Mouse (Mus musculus): Measurements from ENCODE around the gene Mgat5. TPM values are rescaled to one million over a fixed set of nuclear protein-coding genes. Genes with fewer than 3 reads are reported as not detected.

Mgat5 gene
- polyA plus RNA-seq, 1 experiment from 2014 or later, result 16.0 TPM

- Histone ChIP-seq H3K4me3 (ENCODE audit: low read depth, low read length) (no peak overlapping the region), H3K27ac (ENCODE audit: low read length) (no peak overlapping the region), H3K4me2 (ENCODE audit: low read length) (no peak overlapping the region), H3K9ac (ENCODE audit: low read depth, low read length) (no peak overlapping the region), H3K9me3 (replicated peaks; ENCODE audit: control insufficient read depth, low read length, poor library complexity, severe bottlenecking) (no peaks in the 10 kb centered on the region), H3K27me3 (ENCODE audit: control insufficient read depth, insufficient read depth, low read depth, low read length) (no peaks in the 10 kb centered on the region), H3K4me1 (ENCODE audit: control insufficient read depth, insufficient read depth, low read length) (peaks cover 7% of the 10 kb centered on the region), H3K36me3 (ENCODE audit: control insufficient read depth, insufficient read depth, low read length) (no peaks in the 10 kb centered on the region)
- 58% methylated on average over 3 of the region's 3 CpGs for WGBS
- ATAC-seq, result no peak
These were observed 8.6 kb downstream of the Mgat5 start for GRCm38 (mm10) chr1:127213434-127213833.

- Histone ChIP-seq H3K4me1 (ENCODE audit: control insufficient read depth, insufficient read depth, low read length) (0 out of 2 replicates have a peak, but pooled peaks cover 2% of the 10 kb centered on the region), H3K4me2 (ENCODE audit: low read length) (no peak overlapping the region), H3K36me3 (ENCODE audit: control insufficient read depth, insufficient read depth, low read length) (no peaks in the 10 kb centered on the region), H3K9ac (ENCODE audit: low read depth, low read length) (no peak overlapping the region), H3K9me3 (replicated peaks; ENCODE audit: control insufficient read depth, low read length, poor library complexity, severe bottlenecking) (no peaks in the 10 kb centered on the region), H3K4me3 (ENCODE audit: low read depth, low read length) (no peak overlapping the region), H3K27me3 (ENCODE audit: control insufficient read depth, insufficient read depth, low read depth, low read length) (no peaks in the 10 kb centered on the region), H3K27ac (ENCODE audit: low read length) (no peak overlapping the region)
- no peak for ATAC-seq
- 89% methylated on average over 8 of the region's 8 CpGs for WGBS
These were observed 9.9 kb downstream of the Mgat5 start for GRCm38 (mm10) chr1:127214585-127215232.

DNA sequence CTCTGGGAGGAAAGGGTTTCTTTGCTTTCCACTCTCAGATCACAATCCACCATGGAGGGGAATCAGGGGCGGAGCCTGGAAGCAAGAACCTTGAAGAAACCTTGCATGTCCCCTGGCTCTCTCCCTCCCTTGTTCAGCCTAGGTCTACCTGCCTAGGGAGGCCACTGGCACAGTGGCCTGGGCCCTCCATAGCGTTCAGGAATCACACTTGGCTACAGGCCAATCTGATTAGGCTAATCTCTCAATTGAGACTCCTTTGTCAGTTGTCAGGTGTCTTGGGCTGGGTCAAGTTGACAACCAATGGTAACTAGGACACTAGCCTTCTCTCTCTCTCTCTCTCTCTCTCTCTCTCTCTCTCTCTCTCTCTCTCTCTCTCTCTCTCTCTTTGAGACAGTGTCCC is 12.2 kb downstream of the Mgat5 start:
- Histone ChIP-seq H3K4me1 (ENCODE audit: control insufficient read depth, insufficient read depth, low read length) (no peaks in the 10 kb centered on the region), H3K27ac (ENCODE audit: low read length) (no peak overlapping the region), H3K4me2 (ENCODE audit: low read length) (no peak overlapping the region), H3K9me3 (replicated peaks; ENCODE audit: control insufficient read depth, low read length, poor library complexity, severe bottlenecking) (no peaks in the 10 kb centered on the region), H3K4me3 (ENCODE audit: low read depth, low read length) (no peak overlapping the region), H3K27me3 (ENCODE audit: control insufficient read depth, insufficient read depth, low read depth, low read length) (no peaks in the 10 kb centered on the region), H3K9ac (ENCODE audit: low read depth, low read length) (no peak overlapping the region), H3K36me3 (ENCODE audit: control insufficient read depth, insufficient read depth, low read length) (no peaks in the 10 kb centered on the region)
- ATAC-seq, result no peak
- WGBS, result 53% methylated on average over 2 of the region's 2 CpGs

DNA sequence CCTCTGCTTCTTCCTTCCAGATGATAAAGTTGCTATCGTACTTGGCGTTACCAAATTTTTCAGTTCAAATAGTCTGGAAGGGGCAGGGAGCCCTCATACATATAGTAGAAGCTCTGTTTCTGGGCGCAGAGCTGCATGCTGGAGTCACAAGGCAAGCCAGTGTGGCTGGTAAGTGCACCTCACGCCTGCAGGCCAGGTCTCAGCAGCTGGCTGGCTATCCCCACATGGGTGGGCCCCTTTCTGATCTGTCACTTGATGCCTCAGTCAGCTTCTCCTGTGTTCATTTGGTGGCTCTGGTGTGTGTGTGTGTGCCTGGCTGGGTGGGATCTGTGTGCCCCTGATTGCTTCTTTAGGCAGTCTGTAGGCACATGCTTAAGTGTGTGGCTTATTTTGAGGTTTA is 12.8 kb downstream of the Mgat5 start:
- H3K4me2 ChIP-seq (ENCODE audit: low read length), result no peak overlapping the region
- 80% methylated on average over 4 of the region's 4 CpGs for WGBS

GRCm38 (mm10) chr1:127218182-127218581 is 13.4 kb downstream of the Mgat5 start:
- no peak overlapping the region for H3K27ac ChIP-seq (ENCODE audit: low read length)
- no peak overlapping the region for H3K4me2 ChIP-seq (ENCODE audit: low read length)
- no peak overlapping the region for H3K4me3 ChIP-seq (ENCODE audit: low read depth, low read length)
- H3K27me3 ChIP-seq (ENCODE audit: control insufficient read depth, insufficient read depth, low read depth, low read length), result no peaks in the 10 kb centered on the region
- no peaks in the 10 kb centered on the region for H3K4me1 ChIP-seq (ENCODE audit: control insufficient read depth, insufficient read depth, low read length)
- H3K9me3 ChIP-seq (replicated peaks; ENCODE audit: control insufficient read depth, low read length, poor library complexity, severe bottlenecking), result no peaks in the 10 kb centered on the region
- WGBS, result 82% methylated on average over 7 of the region's 7 CpGs
- H3K36me3 ChIP-seq (ENCODE audit: control insufficient read depth, insufficient read depth, low read length), result no peaks in the 10 kb centered on the region
- no peak overlapping the region for H3K9ac ChIP-seq (ENCODE audit: low read depth, low read length)
- no peak for ATAC-seq

More for the DNA sequence above, 12.8 kb downstream of the Mgat5 start:
- no peaks in the 10 kb centered on the region for H3K27me3 ChIP-seq (ENCODE audit: control insufficient read depth, insufficient read depth, low read depth, low read length)
- H3K27ac ChIP-seq (ENCODE audit: low read length), result no peak overlapping the region
- no peak for ATAC-seq
- no peaks in the 10 kb centered on the region for H3K36me3 ChIP-seq (ENCODE audit: control insufficient read depth, insufficient read depth, low read length)
- H3K9me3 ChIP-seq (replicated peaks; ENCODE audit: control insufficient read depth, low read length, poor library complexity, severe bottlenecking), result no peaks in the 10 kb centered on the region
- H3K4me1 ChIP-seq (ENCODE audit: control insufficient read depth, insufficient read depth, low read length), result no peaks in the 10 kb centered on the region
- H3K9ac ChIP-seq (ENCODE audit: low read depth, low read length), result no peak overlapping the region
- H3K4me3 ChIP-seq (ENCODE audit: low read depth, low read length), result no peak overlapping the region

DNA sequence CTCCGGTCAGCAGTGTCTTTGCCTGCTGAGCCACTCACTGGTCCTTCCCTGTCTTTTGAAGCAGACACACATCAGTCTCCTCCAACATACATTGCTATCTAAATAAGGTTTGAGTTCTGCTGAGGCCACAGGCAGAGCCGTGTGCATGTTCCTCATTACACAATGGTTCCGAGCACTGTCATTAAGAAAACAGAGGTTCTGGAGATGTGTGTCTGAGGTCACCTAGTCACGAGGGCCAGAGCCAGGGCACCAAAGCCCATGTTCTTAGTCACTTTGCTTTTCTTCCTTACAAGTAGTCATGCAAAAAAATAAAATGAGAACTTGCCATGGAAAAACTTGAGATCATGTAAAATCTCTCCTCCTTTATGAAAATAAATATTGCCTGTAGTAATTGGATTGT is 14.3 kb downstream of the Mgat5 start:
- WGBS, result 92% methylated on average over 4 of the region's 4 CpGs
- no peak overlapping the region for H3K9ac ChIP-seq (ENCODE audit: low read depth, low read length)
- H3K9me3 ChIP-seq (replicated peaks; ENCODE audit: control insufficient read depth, low read length, poor library complexity, severe bottlenecking), result no peaks in the 10 kb centered on the region
- no peaks in the 10 kb centered on the region for H3K36me3 ChIP-seq (ENCODE audit: control insufficient read depth, insufficient read depth, low read length)
- H3K4me2 ChIP-seq (ENCODE audit: low read length), result no peak overlapping the region
- H3K4me1 ChIP-seq (ENCODE audit: control insufficient read depth, insufficient read depth, low read length), result no peaks in the 10 kb centered on the region
- H3K27ac ChIP-seq (ENCODE audit: low read length), result no peak overlapping the region
- no peaks in the 10 kb centered on the region for H3K27me3 ChIP-seq (ENCODE audit: control insufficient read depth, insufficient read depth, low read depth, low read length)
- ATAC-seq, result no peak
- no peak overlapping the region for H3K4me3 ChIP-seq (ENCODE audit: low read depth, low read length)

DNA sequence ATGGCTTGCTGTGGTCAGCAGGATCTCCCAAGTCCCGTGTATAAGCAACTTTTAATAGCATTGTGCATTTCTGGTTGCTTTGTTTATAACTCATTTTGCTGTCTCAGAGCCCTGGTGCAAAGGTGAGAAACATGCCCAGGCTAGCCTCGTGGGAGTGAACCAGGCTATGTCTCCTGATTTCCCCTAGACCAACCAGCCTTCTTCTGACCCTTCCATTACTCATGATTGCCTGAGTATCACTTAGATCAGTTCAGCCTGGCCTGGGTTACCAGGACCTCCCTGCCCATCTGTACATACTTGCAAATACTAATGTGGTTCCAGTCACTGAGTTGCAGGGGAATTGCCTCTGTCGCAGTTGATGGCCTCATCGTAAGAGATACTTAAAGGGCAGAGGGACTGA is 14.8 kb downstream of the Mgat5 start:
- H3K9ac ChIP-seq (ENCODE audit: low read depth, low read length), result no peak overlapping the region
- H3K27ac ChIP-seq (ENCODE audit: low read length), result no peak overlapping the region
- H3K4me2 ChIP-seq (ENCODE audit: low read length), result no peak overlapping the region
- H3K4me3 ChIP-seq (ENCODE audit: low read depth, low read length), result no peak overlapping the region
- 91% methylated on average over 4 of the region's 4 CpGs for WGBS
- H3K9me3 ChIP-seq (replicated peaks; ENCODE audit: control insufficient read depth, low read length, poor library complexity, severe bottlenecking), result no peaks in the 10 kb centered on the region
- no peaks in the 10 kb centered on the region for H3K36me3 ChIP-seq (ENCODE audit: control insufficient read depth, insufficient read depth, low read length)
- no peaks in the 10 kb centered on the region for H3K4me1 ChIP-seq (ENCODE audit: control insufficient read depth, insufficient read depth, low read length)
- H3K27me3 ChIP-seq (ENCODE audit: control insufficient read depth, insufficient read depth, low read depth, low read length), result no peaks in the 10 kb centered on the region
- ATAC-seq, result no peak

- WGBS, result 85% methylated on average over 8 of the region's 8 CpGs
These were observed 17.4 kb downstream of the Mgat5 start for GRCm38 (mm10) chr1:127221998-127222736.

DNA sequence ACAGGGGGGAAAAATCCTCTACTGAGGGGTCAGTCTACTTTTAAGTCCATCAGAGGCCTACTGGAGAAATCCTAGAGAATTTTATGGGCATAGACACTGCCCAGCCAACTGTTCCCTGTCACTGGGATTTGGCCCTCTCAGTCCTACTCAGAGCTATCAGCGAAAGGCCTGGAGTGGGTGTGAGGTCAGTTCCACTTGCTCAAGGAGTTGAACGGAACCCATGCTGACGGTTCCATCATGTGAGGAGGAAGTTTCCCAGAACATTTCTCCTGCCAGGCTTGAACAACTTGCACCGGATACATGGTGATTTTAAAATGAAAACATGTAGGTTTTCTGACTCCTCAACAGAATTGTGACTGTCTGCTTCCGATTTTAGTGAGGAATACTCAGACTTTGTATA is 20.2 kb downstream of the Mgat5 start:
- no peak overlapping the region for H3K27ac ChIP-seq (ENCODE audit: low read length)
- H3K4me2 ChIP-seq (ENCODE audit: low read length), result no peak overlapping the region
- WGBS, result 92% methylated on average over 5 of the region's 5 CpGs
- H3K4me1 ChIP-seq (ENCODE audit: control insufficient read depth, insufficient read depth, low read length), result no peaks in the 10 kb centered on the region
- no peak for ATAC-seq
- no peaks in the 10 kb centered on the region for H3K9me3 ChIP-seq (replicated peaks; ENCODE audit: control insufficient read depth, low read length, poor library complexity, severe bottlenecking)
- no peaks in the 10 kb centered on the region for H3K36me3 ChIP-seq (ENCODE audit: control insufficient read depth, insufficient read depth, low read length)
- no peak overlapping the region for H3K4me3 ChIP-seq (ENCODE audit: low read depth, low read length)
- no peaks in the 10 kb centered on the region for H3K27me3 ChIP-seq (ENCODE audit: control insufficient read depth, insufficient read depth, low read depth, low read length)
- no peak overlapping the region for H3K9ac ChIP-seq (ENCODE audit: low read depth, low read length)

More at GRCm38 (mm10) chr1:127221998-127222736, 17.4 kb downstream of the Mgat5 start:
- no peaks in the 10 kb centered on the region for H3K27me3 ChIP-seq (ENCODE audit: control insufficient read depth, insufficient read depth, low read depth, low read length)
- H3K9ac ChIP-seq (ENCODE audit: low read depth, low read length), result no peak overlapping the region
- H3K4me3 ChIP-seq (ENCODE audit: low read depth, low read length), result no peak overlapping the region
- H3K4me1 ChIP-seq (ENCODE audit: control insufficient read depth, insufficient read depth, low read length), result no peaks in the 10 kb centered on the region
- no peak for ATAC-seq
- H3K36me3 ChIP-seq (ENCODE audit: control insufficient read depth, insufficient read depth, low read length), result no peaks in the 10 kb centered on the region
- H3K9me3 ChIP-seq (replicated peaks; ENCODE audit: control insufficient read depth, low read length, poor library complexity, severe bottlenecking), result no peaks in the 10 kb centered on the region
- H3K4me2 ChIP-seq (ENCODE audit: low read length), result no peak overlapping the region
- no peak overlapping the region for H3K27ac ChIP-seq (ENCODE audit: low read length)
